Mouse (Mus musculus) intestine, embryonic 16.5 days (tissue): Measurements from ENCODE around the gene Nav2. TPM values are rescaled to one million over a fixed set of nuclear protein-coding genes. Genes with fewer than 3 reads are reported as not detected.

Experiments used
- ATAC-seq: fragments of 200-750 bp; cut with Nextera tagmentation; 2 replicates; pipeline ENCODE4 v1.8.0; 2017; ENCODE audit warnings: moderate TSS enrichment, moderate library complexity
- H3K27ac ChIP-seq: fragments of 300-500 bp; sonication (generic); 2 replicates; pipeline ENCODE4 v1.5.1; 2014; ENCODE audit warnings: mild to moderate bottlenecking, low read length
- H3K27me3 ChIP-seq: fragments of 300-500 bp; sonication (generic); replicated peaks from 2 replicates; pipeline ENCODE4 v1.6.1; 2014; ENCODE audit warnings: low read length, control low read depth, mixed read lengths; ENCODE audit not compliant: control insufficient read depth, insufficient read depth
- H3K36me3 ChIP-seq: fragments of 300-500 bp; sonication (generic); 2 replicates; pipeline ENCODE4 v1.6.1; 2014; ENCODE audit warnings: low read length, control low read depth; ENCODE audit not compliant: control insufficient read depth, insufficient read depth
- H3K4me1 ChIP-seq: fragments of 300-500 bp; sonication (generic); 2 replicates; pipeline ENCODE4 v1.6.1; 2014; ENCODE audit warnings: low read length, control low read depth, mixed read lengths; ENCODE audit not compliant: control insufficient read depth, insufficient read depth
- H3K4me2 ChIP-seq: fragments of 300-500 bp; sonication (generic); 2 replicates; pipeline ENCODE4 v1.6.1; 2014; ENCODE audit warnings: low read depth, low read length, control low read depth
- H3K4me3 ChIP-seq: fragments of 300-500 bp; sonication (generic); 2 replicates; pipeline ENCODE4 v1.5.1; 2014; ENCODE audit warnings: mild to moderate bottlenecking, low read length
- H3K9ac ChIP-seq: fragments of 300-500 bp; sonication (generic); 2 replicates; pipeline ENCODE4 v1.6.1; 2014; ENCODE audit warnings: low read depth, low read length
- H3K9me3 ChIP-seq: fragments of 300-500 bp; sonication (generic); 2 replicates; pipeline ENCODE4 v1.6.1; 2016; ENCODE audit warnings: low read length, control low read depth; ENCODE audit not compliant: control insufficient read depth
- WGBS: fragments of 180-500 bp; shearing (Covaris S2); extraction: QIAGEN DNeasy Blood & Tissue Kit; methylation state at CpG from one replicate; pipeline ENCODE4 v1.1.7; 2014; 5-methylcytosine and 5-hydroxymethylcytosine counted together
- polyA plus RNA-seq: library from polyadenylated mRNA; unstranded; fragments of >200 nt; fragmentation: Nextera tagmentation; extraction: Ambion mirVana; gene quantifications from 2 replicates; pipeline ENCODE4 v1.2.1, GENCODE M21; 2015

Nav2 gene
- polyA plus RNA-seq, 1 experiment from 2014 or later = 15.3 TPM

- ATAC-seq = no peak
- H3K4me3 ChIP-seq = no peak overlapping the region
- no peaks in the 10 kb centered on the region for H3K4me1 ChIP-seq
- no peak overlapping the region for H3K9ac ChIP-seq
- H3K9me3 ChIP-seq = no peaks in the 10 kb centered on the region
- WGBS = 91% methylated on average over 11 of the region's 11 CpGs
- H3K36me3 ChIP-seq = peaks cover 39% of the 10 kb centered on the region
- H3K27ac ChIP-seq = no peak overlapping the region
- H3K4me2 ChIP-seq = no peak overlapping the region
- H3K27me3 ChIP-seq = no peaks in the 10 kb centered on the region
These were observed 37.2 kb upstream of the Nav2 start for GRCm38 (mm10) chr7:48871292-48871691.

GRCm38 (mm10) chr7:48875096-48875495 lies 33.4 kb upstream of the Nav2 start:
- H3K4me3 ChIP-seq = no peak overlapping the region
- H3K36me3 ChIP-seq = peaks cover 27% of the 10 kb centered on the region
- H3K9me3 ChIP-seq = no peaks in the 10 kb centered on the region
- H3K9ac ChIP-seq = no peak overlapping the region
- WGBS = 92% methylated on average over 14 of the region's 14 CpGs
- H3K27ac ChIP-seq = no peak overlapping the region
- no peak for ATAC-seq
- no peaks in the 10 kb centered on the region for H3K27me3 ChIP-seq
- no peak overlapping the region for H3K4me2 ChIP-seq
- peaks cover 22% of the 10 kb centered on the region for H3K4me1 ChIP-seq

- H3K36me3 ChIP-seq = peaks cover 22% of the 10 kb centered on the region
- no peaks in the 10 kb centered on the region for H3K27me3 ChIP-seq
- no peak overlapping the region for H3K4me2 ChIP-seq
- H3K4me1 ChIP-seq = peaks cover 22% of the 10 kb centered on the region
- H3K9me3 ChIP-seq = no peaks in the 10 kb centered on the region
- WGBS = 75% methylated on average over 4 of the region's 4 CpGs
- H3K27ac ChIP-seq = peak overlapping the region; percentile 10; the same call in 1 of the 2 replicates
- H3K4me3 ChIP-seq = no peak overlapping the region
- no peak for ATAC-seq
- no peak overlapping the region for H3K9ac ChIP-seq
These were observed 32.0 kb upstream of the Nav2 start for GRCm38 (mm10) chr7:48876526-48876925.

GRCm38 (mm10) chr7:48877786-48878390 lies 30.6 kb upstream of the Nav2 start:
- H3K4me3 ChIP-seq = peak overlapping the region; percentile 34
- H3K9ac ChIP-seq = peak overlapping the region; percentile 58

GRCm38 (mm10) chr7:48879574-48879973 lies 28.9 kb upstream of the Nav2 start:
- Histone ChIP-seq H3K9ac (peak overlapping the region; percentile 65), H3K4me1 (peaks cover 27% of the 10 kb centered on the region), H3K36me3 (peaks cover 13% of the 10 kb centered on the region), H3K9me3 (no peaks in the 10 kb centered on the region), H3K4me2 (peak overlapping the region; percentile 56), H3K4me3 (peak overlapping the region; percentile 30), H3K27ac (peak overlapping the region; percentile 74; the same call in 1 of the 2 replicates), H3K27me3 (no peaks in the 10 kb centered on the region)
- 42% methylated on average over 3 of the region's 3 CpGs for WGBS
- no peak for ATAC-seq

More at GRCm38 (mm10) chr7:48877786-48878390, 30.6 kb upstream of the Nav2 start:
- Histone ChIP-seq H3K36me3 (peaks cover 18% of the 10 kb centered on the region), H3K9me3 (no peaks in the 10 kb centered on the region), H3K4me2 (peak overlapping the region; percentile 42), H3K27me3 (no peaks in the 10 kb centered on the region), H3K27ac (peak overlapping the region; percentile 88), H3K4me1 (peaks cover 27% of the 10 kb centered on the region)
- ATAC-seq = peak; percentile 41
- 29% methylated on average over 15 of the region's 15 CpGs for WGBS

GRCm38 (mm10) chr7:48880591-48881481 lies 27.7 kb upstream of the Nav2 start:
- Histone ChIP-seq H3K27ac (peak overlapping the region; percentile 84), H3K4me2 (peak overlapping the region; percentile 84), H3K4me1 (peaks cover 27% of the 10 kb centered on the region), H3K9me3 (no peaks in the 10 kb centered on the region), H3K36me3 (peaks cover 2% of the 10 kb centered on the region; the same call in 1 of the 2 replicates), H3K9ac (peak overlapping the region; percentile 83), H3K4me3 (peak overlapping the region; percentile 76), H3K27me3 (no peaks in the 10 kb centered on the region)
- WGBS = under 1% methylated on average over 73 of the region's 77 CpGs
- peak; percentile 93 for ATAC-seq

- WGBS = under 1% methylated on average over 39 of the region's 41 CpGs
- H3K27me3 ChIP-seq = no peaks in the 10 kb centered on the region
- peak within 1 kb of the TSS; percentile 83 for H3K9ac ChIP-seq
- H3K4me1 ChIP-seq = peaks cover 27% of the 10 kb centered on the region
- no peaks in the 10 kb centered on the region for H3K9me3 ChIP-seq
- H3K4me2 ChIP-seq = peak within 1 kb of the TSS; percentile 84
- peak within 1 kb of the TSS; percentile 76 for H3K4me3 ChIP-seq
- H3K36me3 ChIP-seq = no peaks in the 10 kb centered on the region
- peak; percentile 79 for ATAC-seq
- H3K27ac ChIP-seq = peak within 1 kb of the TSS; percentile 84
These were observed 27.0 kb upstream of the Nav2 start, which contains the start of gene E2f8 for GRCm38 (mm10) chr7:48881486-48881885. Gene E2f8 (minus strand): TSS chr7:48881596.

GRCm38 (mm10) chr7:48881971-48882609 lies 26.4 kb upstream of the Nav2 start:
- Histone ChIP-seq H3K36me3 (no peaks in the 10 kb centered on the region), H3K4me3 (peak overlapping the region; percentile 76), H3K27me3 (no peaks in the 10 kb centered on the region), H3K4me2 (peak overlapping the region; percentile 81), H3K9ac (peak overlapping the region; percentile 83), H3K27ac (peak overlapping the region; percentile 63), H3K9me3 (no peaks in the 10 kb centered on the region), H3K4me1 (peaks cover 24% of the 10 kb centered on the region)
- under 1% methylated on average over 28 of the region's 28 CpGs for WGBS
- ATAC-seq = no peak
